Mouse (Mus musculus): ENCODE data around the gene Zmynd15. TPM values are rescaled to one million over a fixed set of nuclear protein-coding genes. Genes with fewer than 3 reads are reported as not detected.

Gene Zmynd15
- polyA plus RNA-seq, 1 experiment from 2014 or later = 0.73 TPM

GRCm38 (mm10) chr11:70509753-70510564, 50.7 kb downstream of the Zmynd15 start:
- H3K4me1 ChIP-seq = 0 out of 2 replicates have a peak, but pooled peaks cover 3% of the 10 kb centered on the region
- H3K9me3 ChIP-seq = no peaks in the 10 kb centered on the region
- no peak overlapping the region for H3K9ac ChIP-seq
- 0 out of 2 replicates have a peak, but pooled peaks have one; percentile 28 for ATAC-seq (ENCODE audit: insufficient read depth, low FRiP score, low read depth)
- peak overlapping the region; percentile 26; the same call in 1 of the 2 replicates for H3K4me2 ChIP-seq
- WGBS = 12% methylated on average over 19 of the region's 19 CpGs
- H3K27ac ChIP-seq = no peak overlapping the region
- no peak overlapping the region for H3K4me3 ChIP-seq (replicated peaks)
- H3K36me3 ChIP-seq = no peaks in the 10 kb centered on the region
- H3K27me3 ChIP-seq (replicated peaks) = no peaks in the 10 kb centered on the region

GRCm38 (mm10) chr11:70511242-70511641, 52.0 kb downstream of the Zmynd15 start:
- no peak overlapping the region for H3K4me2 ChIP-seq
- no peaks in the 10 kb centered on the region for H3K9me3 ChIP-seq
- no peak for ATAC-seq (ENCODE audit: insufficient read depth, low FRiP score, low read depth)
- 73% methylated on average over 2 of the region's 2 CpGs for WGBS
- no peaks in the 10 kb centered on the region for H3K27me3 ChIP-seq (replicated peaks)
- H3K27ac ChIP-seq = no peak overlapping the region
- no peak overlapping the region for H3K9ac ChIP-seq
- 0 out of 2 replicates have a peak, but pooled peaks cover 3% of the 10 kb centered on the region for H3K4me1 ChIP-seq
- H3K36me3 ChIP-seq = no peaks in the 10 kb centered on the region
- H3K4me3 ChIP-seq (replicated peaks) = no peak overlapping the region

- no peaks in the 10 kb centered on the region for H3K9me3 ChIP-seq
- H3K9ac ChIP-seq = no peak overlapping the region
- no peak overlapping the region for H3K27ac ChIP-seq
- H3K4me3 ChIP-seq (replicated peaks) = no peak overlapping the region
- H3K36me3 ChIP-seq = no peaks in the 10 kb centered on the region
- WGBS = 84% methylated on average over 7 of the region's 7 CpGs
- H3K4me2 ChIP-seq = no peak overlapping the region
- 0 out of 2 replicates have a peak, but pooled peaks cover 3% of the 10 kb centered on the region for H3K4me1 ChIP-seq
- no peak for ATAC-seq (ENCODE audit: insufficient read depth, low FRiP score, low read depth)
- H3K27me3 ChIP-seq (replicated peaks) = no peaks in the 10 kb centered on the region
Observed at GRCm38 (mm10) chr11:70511825-70512224, 52.6 kb downstream of the Zmynd15 start.

- 73% methylated on average over 7 of the region's 7 CpGs for WGBS
Observed at GRCm38 (mm10) chr11:70512709-70513342, 53.6 kb downstream of the Zmynd15 start.

GRCm38 (mm10) chr11:70513520-70513919, 54.3 kb downstream of the Zmynd15 start:
- H3K4me2 ChIP-seq = no peak overlapping the region
- WGBS = 60% methylated on average over 11 of the region's 11 CpGs

More at GRCm38 (mm10) chr11:70512709-70513342, 53.6 kb downstream of the Zmynd15 start:
- Histone ChIP-seq H3K4me2 (no peak overlapping the region), H3K27me3 (replicated peaks) (no peaks in the 10 kb centered on the region), H3K27ac (no peak overlapping the region), H3K4me3 (replicated peaks) (no peak overlapping the region), H3K4me1 (0 out of 2 replicates have a peak, but pooled peaks cover 3% of the 10 kb centered on the region), H3K36me3 (no peaks in the 10 kb centered on the region), H3K9ac (no peak overlapping the region), H3K9me3 (no peaks in the 10 kb centered on the region)
- ATAC-seq (ENCODE audit: insufficient read depth, low FRiP score, low read depth) = no peak

GRCm38 (mm10) chr11:70514288-70514687, 55.1 kb downstream of the Zmynd15 start, which contains the start of gene Vmo1:
TSS of gene Vmo1 (minus strand) at chr11:70514616.
- no peaks in the 10 kb centered on the region for H3K36me3 ChIP-seq
- H3K4me2 ChIP-seq = no peak within 1 kb of the TSS
- no peak for ATAC-seq (ENCODE audit: insufficient read depth, low FRiP score, low read depth)
- WGBS = 82% methylated on average over 7 of the region's 7 CpGs
- H3K9me3 ChIP-seq = no peaks in the 10 kb centered on the region
- H3K4me1 ChIP-seq = 0 out of 2 replicates have a peak, but pooled peaks cover 3% of the 10 kb centered on the region
- H3K27me3 ChIP-seq (replicated peaks) = no peaks in the 10 kb centered on the region
- H3K27ac ChIP-seq = no peak within 1 kb of the TSS
- H3K4me3 ChIP-seq (replicated peaks) = no peak within 1 kb of the TSS
- no peak within 1 kb of the TSS for H3K9ac ChIP-seq

More at GRCm38 (mm10) chr11:70513520-70513919, 54.3 kb downstream of the Zmynd15 start:
- no peaks in the 10 kb centered on the region for H3K27me3 ChIP-seq (replicated peaks)
- no peak overlapping the region for H3K27ac ChIP-seq
- H3K4me1 ChIP-seq = 0 out of 2 replicates have a peak, but pooled peaks cover 3% of the 10 kb centered on the region
- no peaks in the 10 kb centered on the region for H3K9me3 ChIP-seq
- no peak for ATAC-seq (ENCODE audit: insufficient read depth, low FRiP score, low read depth)
- no peak overlapping the region for H3K9ac ChIP-seq
- no peak overlapping the region for H3K4me3 ChIP-seq (replicated peaks)
- no peaks in the 10 kb centered on the region for H3K36me3 ChIP-seq

Small RNAs within 50 kb of the gene (microRNA-seq; reads per million reads assigned to microRNA genes)
- not detected for gene Mir7115

Other genes starting within 250 kb of the Zmynd15 start
- 1.4 and 2.4 TPM in 2 replicates for gene Slc16a11, start 246.7 kb upstream of the Zmynd15 start, polyA plus RNA-seq (2015; fragmentation: Nextera tagmentation; extraction: Ambion mirVana)
- 6.9 and 9.8 TPM in 2 replicates for gene Slc16a13, start 238.4 kb upstream of the Zmynd15 start, polyA plus RNA-seq (2015; fragmentation: Nextera tagmentation; extraction: Ambion mirVana)
- 10.9 and 13.6 TPM in 2 replicates for gene Bcl6b, start 229.6 kb upstream of the Zmynd15 start, polyA plus RNA-seq (2015; fragmentation: Nextera tagmentation; extraction: Ambion mirVana)
- gene 0610010K14Rik, start 221.5 kb upstream of the Zmynd15 start, polyA plus RNA-seq (2015; fragmentation: Nextera tagmentation; extraction: Ambion mirVana) = 141 and 144 TPM in 2 replicates
- 8.7 and 11.0 TPM in 2 replicates for gene Gm21988, start 219.6 kb upstream of the Zmynd15 start, polyA plus RNA-seq (2015; fragmentation: Nextera tagmentation; extraction: Ambion mirVana)
- 196 and 222 TPM in 2 replicates for gene Rnasek, start 219.6 kb upstream of the Zmynd15 start, polyA plus RNA-seq (2015; fragmentation: Nextera tagmentation; extraction: Ambion mirVana)
- gene Alox12, start 204.1 kb upstream of the Zmynd15 start, polyA plus RNA-seq (2015; fragmentation: Nextera tagmentation; extraction: Ambion mirVana) = 11.7 and 12.9 TPM in 2 replicates
- 0.06 TPM in 1 of 2 replicates, not detected in the other for gene Alox12e, start 136.8 kb upstream of the Zmynd15 start, polyA plus RNA-seq (2015; fragmentation: Nextera tagmentation; extraction: Ambion mirVana)
- 6.7 and 9.5 TPM in 2 replicates for gene Alox15, start 107.4 kb upstream of the Zmynd15 start, polyA plus RNA-seq (2015; fragmentation: Nextera tagmentation; extraction: Ambion mirVana)
- 31.5 and 33.8 TPM in 2 replicates for gene Pelp1, start 49.4 kb upstream of the Zmynd15 start, polyA plus RNA-seq (2015; fragmentation: Nextera tagmentation; extraction: Ambion mirVana)
- 15.0 and 19.4 TPM in 2 replicates for gene Arrb2, start 26.8 kb upstream of the Zmynd15 start, polyA plus RNA-seq (2015; fragmentation: Nextera tagmentation; extraction: Ambion mirVana)
- gene Med11, start 7.5 kb upstream of the Zmynd15 start, polyA plus RNA-seq (2015; fragmentation: Nextera tagmentation; extraction: Ambion mirVana) = 36.1 and 40.6 TPM in 2 replicates
- 7.3 and 8.8 TPM in 2 replicates for gene Cxcl16, start 551 bp downstream of the Zmynd15 start, polyA plus RNA-seq (2015; fragmentation: Nextera tagmentation; extraction: Ambion mirVana)
- gene Tm4sf5, start 45.8 kb downstream of the Zmynd15 start, polyA plus RNA-seq (2015; fragmentation: Nextera tagmentation; extraction: Ambion mirVana) = 65.0 and 71.2 TPM in 2 replicates
- 0.62 TPM in 1 of 2 replicates, not detected in the other for gene Vmo1, start 55.2 kb downstream of the Zmynd15 start, polyA plus RNA-seq (2015; fragmentation: Nextera tagmentation; extraction: Ambion mirVana)
- 2.1 and 3.3 TPM in 2 replicates for gene Gltpd2, start 59.8 kb downstream of the Zmynd15 start, polyA plus RNA-seq (2015; fragmentation: Nextera tagmentation; extraction: Ambion mirVana)
- gene Psmb6, start 65.9 kb downstream of the Zmynd15 start, polyA plus RNA-seq (2015; fragmentation: Nextera tagmentation; extraction: Ambion mirVana) = 689 and 690 TPM in 2 replicates
- gene Gm40193, start 73.5 kb downstream of the Zmynd15 start, polyA plus RNA-seq (2015; fragmentation: Nextera tagmentation; extraction: Ambion mirVana) = not detected in 2 replicates
- 12.9 and 13.7 TPM in 2 replicates for gene Pld2, start 80.6 kb downstream of the Zmynd15 start, polyA plus RNA-seq (2015; fragmentation: Nextera tagmentation; extraction: Ambion mirVana)
- 14.9 and 15.9 TPM in 2 replicates for gene Mink1, start 103.4 kb downstream of the Zmynd15 start, polyA plus RNA-seq (2015; fragmentation: Nextera tagmentation; extraction: Ambion mirVana)
- gene 4930544D05Rik, start 156.4 kb downstream of the Zmynd15 start, polyA plus RNA-seq (2015; fragmentation: Nextera tagmentation; extraction: Ambion mirVana) = 0.23 TPM in 1 of 2 replicates, not detected in the other
- not detected in 2 replicates for gene Chrne, start 159.8 kb downstream of the Zmynd15 start, polyA plus RNA-seq (2015; fragmentation: Nextera tagmentation; extraction: Ambion mirVana)
- 0.09 and 0.19 TPM in 2 replicates for gene Gp1ba, start 179.7 kb downstream of the Zmynd15 start, polyA plus RNA-seq (2015; fragmentation: Nextera tagmentation; extraction: Ambion mirVana)
- 97.2 and 108 TPM in 2 replicates for gene Rnf167, start 187.8 kb downstream of the Zmynd15 start, polyA plus RNA-seq (2015; fragmentation: Nextera tagmentation; extraction: Ambion mirVana)
- gene Slc25a11, start 188.0 kb downstream of the Zmynd15 start, polyA plus RNA-seq (2015; fragmentation: Nextera tagmentation; extraction: Ambion mirVana) = 150 and 151 TPM in 2 replicates
- 1,701 and 2,042 TPM in 2 replicates for gene Pfn1, start 195.2 kb downstream of the Zmynd15 start, polyA plus RNA-seq (2015; fragmentation: Nextera tagmentation; extraction: Ambion mirVana)
- gene Eno3, start 197.8 kb downstream of the Zmynd15 start, polyA plus RNA-seq (2015; fragmentation: Nextera tagmentation; extraction: Ambion mirVana) = 13.9 and 16.6 TPM in 2 replicates
- 152 and 156 TPM in 2 replicates for gene Spag7, start 210.0 kb downstream of the Zmynd15 start, polyA plus RNA-seq (2015; fragmentation: Nextera tagmentation; extraction: Ambion mirVana)
- 13.0 and 15.5 TPM in 2 replicates for gene Camta2, start 228.7 kb downstream of the Zmynd15 start, polyA plus RNA-seq (2015; fragmentation: Nextera tagmentation; extraction: Ambion mirVana)
- 1.1 and 1.4 TPM in 2 replicates for gene Inca1, start 240.7 kb downstream of the Zmynd15 start, polyA plus RNA-seq (2015; fragmentation: Nextera tagmentation; extraction: Ambion mirVana)
- gene Kif1c, start 241.1 kb downstream of the Zmynd15 start, polyA plus RNA-seq (2015; fragmentation: Nextera tagmentation; extraction: Ambion mirVana) = 4.2 and 4.6 TPM in 2 replicates